Mouse (Mus musculus): ENCODE data around the gene Grasp.

Gene Grasp

GRCm38 (mm10) chr15:101274380-101274779 lies 50.4 kb downstream of the Grasp start:
- peak; percentile 58 for DNase-seq (ENCODE audit: low read depth, low spot score)

GRCm38 (mm10) chr15:101277351-101277899 lies 53.4 kb downstream of the Grasp start:
- DNase-seq (ENCODE audit: low read depth, low spot score) = no peak

- no peak for DNase-seq (ENCODE audit: low read depth, low spot score)
Observed at GRCm38 (mm10) chr15:101278589-101278988, 54.6 kb downstream of the Grasp start.

GRCm38 (mm10) chr15:101279430-101279999 lies 55.5 kb downstream of the Grasp start:
- no peak for DNase-seq (ENCODE audit: low read depth, low spot score)
